Mouse (Mus musculus) intestine, postnatal 0 days (tissue): ENCODE measurements at regions not wholly inside any gene's neighbourhood (a gene's known extent, or its start where the extent isn't known, plus 50 kb on each side); places are given as distances from the start of the nearest gene placed in this dataset.

Experiments
- ATAC-seq: fragments of 200-750 bp; cut with Nextera tagmentation; 2 replicates; pipeline ENCODE4 v1.8.0; 2017; ENCODE audit warnings: mild to moderate bottlenecking, moderate TSS enrichment, moderate library complexity
- H3K27ac ChIP-seq: fragments of 300-500 bp; sonication (generic); 2 replicates; pipeline ENCODE4 v1.5.1; 2014; ENCODE audit warnings: mild to moderate bottlenecking, low read depth, low read length, moderate library complexity
- H3K27me3 ChIP-seq: fragments of 300-500 bp; sonication (generic); replicated peaks from 2 replicates; pipeline ENCODE4 v1.6.1; 2014; ENCODE audit warnings: low read length, mixed read lengths; ENCODE audit not compliant: control insufficient read depth, insufficient read depth
- H3K36me3 ChIP-seq: fragments of 300-500 bp; sonication (generic); 2 replicates; pipeline ENCODE4 v1.6.1; 2014; ENCODE audit warnings: mild to moderate bottlenecking, moderate library complexity; ENCODE audit not compliant: control insufficient read depth, insufficient read depth
- H3K4me1 ChIP-seq: fragments of 300-500 bp; sonication (generic); replicated peaks from 2 replicates; pipeline ENCODE4 v1.6.1; 2014; ENCODE audit warnings: antibody characterized with exemption, low read length, mixed read lengths; ENCODE audit not compliant: control insufficient read depth, insufficient read depth
- H3K4me2 ChIP-seq: fragments of 300-500 bp; sonication (generic); replicated peaks from 2 replicates; pipeline ENCODE4 v1.6.1; 2014; ENCODE audit warnings: low read depth, mild to moderate bottlenecking, moderate library complexity
- H3K4me3 ChIP-seq: fragments of 300-500 bp; sonication (generic); 2 replicates; pipeline ENCODE4 v1.5.1; 2014; ENCODE audit warnings: low read depth, low read length
- H3K9ac ChIP-seq: fragments of 300-500 bp; sonication (generic); 2 replicates; pipeline ENCODE4 v1.6.1; 2014; ENCODE audit warnings: mild to moderate bottlenecking, low read depth, low read length
- H3K9me3 ChIP-seq: fragments of 300-500 bp; sonication (generic); 2 replicates; pipeline ENCODE4 v1.6.1; 2016; ENCODE audit warnings: mixed run types; ENCODE audit not compliant: control insufficient read depth
- CTCF ChIP-seq: sonication (generic); IDR thresholded peaks from 2 replicates; pipeline ENCODE4 v1.5.1; 2016; ENCODE audit warnings: low read depth, mild to moderate bottlenecking, control low read depth, antibody characterized with exemption, moderate library complexity
- WGBS: fragments of 180-500 bp; shearing (Covaris S2); extraction: QIAGEN DNeasy Blood & Tissue Kit; methylation state at CpG from one replicate; pipeline ENCODE4 v1.1.7; 2014; 5-methylcytosine and 5-hydroxymethylcytosine counted together

DNA sequence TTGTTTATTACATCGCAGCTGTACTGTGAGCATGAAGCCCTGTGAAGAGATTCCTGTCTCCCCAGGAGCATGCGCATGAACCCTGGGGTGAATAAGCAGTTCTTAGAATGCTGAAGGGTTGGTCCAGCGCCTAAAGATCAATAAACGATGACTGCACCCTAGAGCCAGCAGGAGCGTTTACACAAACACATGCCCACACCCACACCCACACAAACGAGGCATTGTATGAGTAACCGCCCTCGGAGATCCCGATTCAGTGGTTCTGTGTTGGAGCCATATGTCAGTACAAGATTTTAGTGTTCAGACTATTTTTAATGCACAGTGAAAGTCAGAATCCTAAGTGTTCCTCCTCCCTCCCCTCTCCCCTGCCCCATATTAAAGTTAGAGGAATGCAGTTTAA, 57.3 kb downstream of the Edn1 start:
- Histone ChIP-seq H3K27ac (no peak overlapping the region), H3K36me3 (no peaks in the 10 kb centered on the region), H3K27me3 (no peaks in the 10 kb centered on the region), H3K4me2 (no peak overlapping the region), H3K4me1 (no peaks in the 10 kb centered on the region), H3K9me3 (no peaks in the 10 kb centered on the region), H3K9ac (no peak overlapping the region), H3K4me3 (no peak overlapping the region)
- ATAC-seq = peak; percentile 79
- TF ChIP-seq CTCF = no peak
- 47% methylated on average over 9 of the region's 9 CpGs for WGBS

DNA sequence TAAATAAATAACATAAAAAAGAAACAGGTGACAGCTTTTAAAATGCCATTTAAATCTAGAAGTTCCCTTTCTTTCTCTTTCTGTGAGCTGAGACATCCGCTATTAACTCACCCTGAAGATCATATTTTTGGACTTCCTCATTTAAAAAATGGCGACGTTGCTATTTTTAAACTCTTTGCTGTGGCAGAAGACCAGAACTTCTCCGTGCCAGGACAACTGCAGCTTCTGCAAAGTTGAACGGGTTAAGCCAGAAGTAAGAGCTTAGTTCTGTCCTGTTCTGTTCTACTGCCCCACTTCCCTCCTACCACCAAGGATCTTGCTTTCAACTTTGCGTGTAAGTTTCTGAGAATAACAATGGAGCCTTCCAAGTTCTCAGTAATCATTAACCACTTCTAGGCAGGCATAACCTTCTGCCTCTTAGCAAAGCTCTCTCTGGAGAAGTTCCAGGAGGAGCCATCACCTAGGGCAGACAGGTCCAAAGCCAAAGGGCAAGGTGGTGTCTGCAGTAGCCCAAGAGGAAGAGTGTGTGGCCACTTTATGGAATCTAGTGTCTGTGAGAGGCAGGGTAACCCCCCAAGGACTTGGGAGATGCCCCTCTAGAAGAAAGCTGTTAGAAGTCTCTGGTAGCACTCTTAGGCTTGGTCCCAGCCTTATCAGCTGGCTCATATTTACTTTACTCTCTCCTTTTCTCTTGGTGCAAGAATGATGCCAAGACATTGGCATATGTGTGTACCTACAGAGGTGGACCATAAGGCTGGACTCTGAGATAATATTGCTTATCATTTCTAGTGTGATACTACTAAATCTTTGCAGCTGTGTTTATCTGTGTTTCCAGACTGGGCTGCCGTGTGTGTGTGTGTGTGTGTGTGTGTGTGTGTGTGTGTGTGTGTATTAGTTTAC, 66.6 kb downstream of the Edn1 start:
- no peak for TF ChIP-seq CTCF
- no peaks in the 10 kb centered on the region for H3K27me3 ChIP-seq
- peak overlapping the region; percentile 81 for H3K27ac ChIP-seq
- H3K36me3 ChIP-seq = no peaks in the 10 kb centered on the region
- peak; percentile 88 for ATAC-seq
- peak overlapping the region; percentile 50 for H3K4me2 ChIP-seq
- no peaks in the 10 kb centered on the region for H3K9me3 ChIP-seq
- WGBS = 36% methylated on average over 7 of the region's 7 CpGs
- no peak overlapping the region for H3K9ac ChIP-seq
- H3K4me3 ChIP-seq = no peak overlapping the region
- no peaks in the 10 kb centered on the region for H3K4me1 ChIP-seq

DNA sequence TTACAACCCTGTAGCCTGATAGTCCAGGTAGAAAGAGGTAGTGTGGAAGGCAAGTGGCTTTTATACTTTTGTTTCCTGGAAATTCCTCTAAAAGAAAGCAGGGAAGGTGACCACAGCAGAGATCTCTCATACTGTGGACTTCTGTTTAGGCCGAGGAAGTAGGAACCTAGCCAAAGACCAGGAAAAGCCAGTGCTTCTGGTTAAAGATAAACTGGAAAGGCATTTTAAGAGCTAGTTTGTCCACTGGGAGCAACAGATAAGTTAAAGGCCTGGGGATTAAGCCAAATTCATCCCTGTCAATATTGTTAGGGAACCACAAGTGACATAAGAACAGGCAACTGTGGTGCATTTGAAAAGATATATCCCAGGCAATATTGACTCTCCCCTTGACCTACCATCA, 68.5 kb downstream of the Edn1 start:
- Histone ChIP-seq H3K9me3 (no peaks in the 10 kb centered on the region), H3K4me2 (no peak overlapping the region), H3K9ac (no peak overlapping the region), H3K36me3 (no peaks in the 10 kb centered on the region), H3K27me3 (no peaks in the 10 kb centered on the region), H3K4me3 (no peak overlapping the region), H3K4me1 (no peaks in the 10 kb centered on the region), H3K27ac (no peak overlapping the region)
- ATAC-seq = no peak
- no peak for TF ChIP-seq CTCF
- WGBS = 37% methylated on average over 1 of the region's 1 CpGs

DNA sequence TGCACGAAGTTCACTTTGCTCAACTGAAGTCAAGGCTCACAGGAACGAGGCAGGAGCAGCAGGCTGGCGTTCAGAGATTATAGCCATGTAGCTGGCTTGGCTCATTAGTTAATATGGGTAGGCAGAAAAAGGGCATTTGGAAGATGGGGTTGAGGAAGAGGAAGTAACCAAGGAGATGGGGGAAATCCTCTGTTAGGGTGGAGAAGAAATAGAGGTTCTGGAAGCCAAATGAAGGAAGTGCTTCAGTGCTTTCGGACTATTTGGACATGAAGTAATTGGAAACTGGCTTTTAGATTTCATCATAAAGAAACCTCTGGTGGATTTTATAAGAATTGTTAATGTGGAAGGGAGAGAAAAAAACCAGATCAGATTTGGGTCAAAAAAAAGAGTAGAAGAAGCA, 70.9 kb downstream of the Edn1 start:
- Histone ChIP-seq H3K36me3 (no peaks in the 10 kb centered on the region), H3K9ac (no peak overlapping the region), H3K27ac (no peak overlapping the region), H3K4me2 (no peak overlapping the region), H3K4me1 (no peaks in the 10 kb centered on the region), H3K4me3 (no peak overlapping the region), H3K9me3 (no peaks in the 10 kb centered on the region), H3K27me3 (no peaks in the 10 kb centered on the region)
- TF ChIP-seq CTCF = no peak
- ATAC-seq = no peak
- 86% methylated on average over 4 of the region's 4 CpGs for WGBS

DNA sequence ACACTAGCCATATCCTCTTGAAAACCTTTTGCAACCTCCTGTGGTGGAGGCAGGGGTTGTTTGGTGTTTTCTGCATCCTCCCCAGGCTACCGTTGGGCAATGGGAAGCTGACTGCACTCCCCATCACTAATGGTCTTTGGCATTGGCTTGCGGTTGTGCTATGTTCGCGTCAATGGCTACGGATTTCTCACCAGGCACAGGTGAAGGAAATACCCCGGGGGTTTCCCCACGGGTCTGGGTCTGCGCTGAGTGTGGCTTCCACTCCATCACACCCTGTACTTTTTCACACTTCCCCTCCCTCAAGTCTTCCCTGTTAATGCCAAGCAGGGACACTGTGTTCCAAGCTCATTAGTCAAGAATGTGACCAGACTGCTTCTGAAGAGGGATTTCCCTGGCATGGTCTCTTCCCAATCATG, 72.9 kb downstream of the Edn1 start:
- no peaks in the 10 kb centered on the region for H3K36me3 ChIP-seq
- no peak for TF ChIP-seq CTCF
- no peaks in the 10 kb centered on the region for H3K4me1 ChIP-seq
- H3K4me2 ChIP-seq = no peak overlapping the region
- H3K9ac ChIP-seq = no peak overlapping the region
- 89% methylated on average over 8 of the region's 8 CpGs for WGBS
- no peak overlapping the region for H3K27ac ChIP-seq
- ATAC-seq = no peak
- H3K27me3 ChIP-seq = no peaks in the 10 kb centered on the region
- no peak overlapping the region for H3K4me3 ChIP-seq
- H3K9me3 ChIP-seq = no peaks in the 10 kb centered on the region

DNA sequence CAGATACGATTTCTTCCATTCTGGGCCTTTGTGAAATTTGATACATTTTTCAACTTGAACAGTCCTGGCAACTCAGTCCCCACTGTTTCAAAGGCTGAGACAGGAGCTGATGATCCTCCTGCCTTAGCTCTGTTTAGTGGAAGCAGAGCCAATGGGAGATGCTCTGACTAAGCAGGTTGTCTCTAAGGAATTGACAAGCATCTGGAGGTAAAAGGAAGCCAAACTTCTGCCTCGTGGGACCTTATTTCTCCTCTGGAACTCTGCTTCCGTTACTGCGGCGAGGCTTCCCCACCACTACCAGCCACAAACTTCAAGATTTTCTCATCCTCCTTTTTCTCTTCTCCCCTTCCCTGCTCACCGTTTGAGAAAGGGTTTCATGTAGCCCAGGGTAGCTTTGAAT, 78.4 kb downstream of the Edn1 start:
- H3K4me2 ChIP-seq = no peak overlapping the region
- H3K27ac ChIP-seq = no peak overlapping the region
- no peak for ATAC-seq
- H3K36me3 ChIP-seq = no peaks in the 10 kb centered on the region
- H3K27me3 ChIP-seq = no peaks in the 10 kb centered on the region
- 81% methylated on average over 6 of the region's 6 CpGs for WGBS
- no peak overlapping the region for H3K9ac ChIP-seq
- TF ChIP-seq CTCF = no peak
- H3K4me1 ChIP-seq = no peaks in the 10 kb centered on the region
- H3K4me3 ChIP-seq = no peak overlapping the region
- no peaks in the 10 kb centered on the region for H3K9me3 ChIP-seq
